Mouse (Mus musculus) hindbrain, postnatal 0 days (tissue): ENCODE data around the gene Cdh4. TPM values are rescaled to one million over a fixed set of nuclear protein-coding genes. Genes with fewer than 3 reads are reported as not detected.

Experiments
- ATAC-seq: fragments of 200-750 bp; cut with Nextera tagmentation; 2 replicates; pipeline ENCODE4 v1.8.0; 2017; ENCODE audit warnings: mild to moderate bottlenecking, moderate TSS enrichment, moderate library complexity
- DNase-seq: peaks from one replicate; pipeline ENCODE4 v3.0.0-alpha.2; 2015; ENCODE audit warnings: low spot score
- H3K27ac ChIP-seq: fragments of 300-500 bp; sonication (generic); 2 replicates; pipeline ENCODE4 v1.5.1; 2014; ENCODE audit warnings: mild to moderate bottlenecking
- H3K27me3 ChIP-seq: fragments of 300-500 bp; sonication (generic); 2 replicates; pipeline ENCODE4 v1.6.1; 2014; ENCODE audit warnings: low read length, mixed read lengths; ENCODE audit not compliant: insufficient read depth
- H3K36me3 ChIP-seq: fragments of 300-500 bp; sonication (generic); 2 replicates; pipeline ENCODE4 v1.6.1; 2014; ENCODE audit warnings: low read length, mixed read lengths; ENCODE audit not compliant: insufficient read depth
- H3K4me1 ChIP-seq: fragments of 300-500 bp; sonication (generic); 2 replicates; pipeline ENCODE4 v1.6.1; 2014; ENCODE audit warnings: antibody characterized with exemption, low read length, mixed read lengths; ENCODE audit not compliant: insufficient read depth
- H3K4me2 ChIP-seq: fragments of 300-500 bp; sonication (generic); 2 replicates; pipeline ENCODE4 v1.6.1; 2014; ENCODE audit warnings: low read depth, mild to moderate bottlenecking, low read length, moderate library complexity, mixed read lengths
- H3K4me3 ChIP-seq: fragments of 300-500 bp; sonication (generic); 2 replicates; pipeline ENCODE4 v1.5.1; 2014; ENCODE audit warnings: low read length
- H3K9ac ChIP-seq: fragments of 300-500 bp; sonication (generic); replicated peaks from 2 replicates; pipeline ENCODE4 v1.6.1; 2014; ENCODE audit warnings: mild to moderate bottlenecking, low read length, moderate library complexity, mixed read lengths
- H3K9me3 ChIP-seq: fragments of 300-500 bp; sonication (generic); 2 replicates; pipeline ENCODE4 v1.6.1; 2016; ENCODE audit warnings: low read length, mixed read lengths
- CTCF ChIP-seq: IDR thresholded peaks from 2 replicates; pipeline ENCODE4 v1.5.1; 2016; ENCODE audit warnings: antibody characterized with exemption, control low read depth, low read depth
- WGBS: fragments of 180-500 bp; shearing (Covaris S2); extraction: QIAGEN DNeasy Blood & Tissue Kit; methylation state at CpG from one replicate; pipeline ENCODE4 v1.1.7; 2014; 5-methylcytosine and 5-hydroxymethylcytosine counted together
- polyA plus RNA-seq: library from polyadenylated mRNA; unstranded; fragments of >200 nt; fragmentation: Nextera tagmentation; extraction: Ambion mirVana; gene quantifications from 2 replicates; pipeline ENCODE4 v1.2.1, GENCODE M21; 2015
- total RNA-seq: library from RNA; depleted of rRNA; stranded (reverse); fragments of >200 nt; gene quantifications from 2 replicates; pipeline ENCODE4 v1.2.3, GENCODE M21; 2014

Cdh4 gene
- total and polyA plus RNA-seq, 2 experiments from 2014 or later: 42.1 to 66.8 TPM

DNA sequence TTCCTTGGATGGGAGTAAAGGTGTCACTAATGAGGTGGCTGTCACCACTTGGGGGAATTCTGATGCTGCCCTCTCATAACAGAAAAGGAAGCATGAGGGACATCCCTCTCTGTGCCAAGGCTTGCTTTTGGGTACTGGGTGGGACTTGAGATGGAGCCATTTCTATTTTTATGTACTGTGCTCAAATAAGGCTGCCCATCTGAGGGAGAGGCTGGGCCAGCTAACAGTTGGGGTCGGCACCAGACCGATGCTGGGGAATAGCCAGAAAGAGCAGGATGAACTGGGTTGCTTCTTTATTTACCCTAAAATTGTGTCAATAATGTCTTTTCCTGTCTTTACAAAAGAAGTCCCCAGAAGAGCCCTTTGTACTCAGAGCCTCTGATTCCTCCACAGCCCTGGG is 17.4 kb downstream of the Cdh4 start:
- DNase-seq (no peak), ATAC-seq (no peak; the same call in 1 of the 2 replicates)
- Histone ChIP-seq H3K27me3 (no peaks in the 10 kb centered on the region), H3K9me3 (peaks cover 5% of the 10 kb centered on the region), H3K36me3 (no peaks in the 10 kb centered on the region), H3K9ac (no peak overlapping the region), H3K4me1 (no peaks in the 10 kb centered on the region), H3K4me3 (no peak overlapping the region), H3K27ac (no peak overlapping the region), H3K4me2 (no peak overlapping the region)
- 67% methylated on average over 2 of the region's 2 CpGs for WGBS
- TF ChIP-seq CTCF: no peak

DNA sequence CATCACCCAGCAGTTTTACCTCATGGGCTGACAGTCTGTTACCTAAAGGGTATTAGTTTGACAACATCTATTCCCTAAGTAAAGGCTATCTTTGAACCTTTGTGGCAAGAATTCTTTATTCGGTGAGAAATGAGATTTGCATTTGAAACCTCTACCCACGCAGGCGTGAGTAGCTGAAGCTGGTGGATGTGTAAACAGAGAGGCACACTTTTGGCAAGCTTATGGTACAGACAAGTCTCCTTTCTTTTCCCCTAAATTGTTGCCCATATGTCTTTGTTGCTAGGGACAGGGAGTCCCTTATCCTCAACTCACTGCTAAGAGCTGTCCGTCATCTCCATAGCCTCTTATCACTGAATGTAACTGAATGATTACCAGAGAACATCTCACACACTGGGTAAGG is 21.3 kb downstream of the Cdh4 start:
- H3K4me2 ChIP-seq: no peak overlapping the region
- no peaks in the 10 kb centered on the region for H3K36me3 ChIP-seq
- no peak overlapping the region for H3K4me3 ChIP-seq
- WGBS: 91% methylated on average over 4 of the region's 4 CpGs
- ATAC-seq: no peak
- TF ChIP-seq CTCF: no peak
- no peak for DNase-seq
- peaks cover 5% of the 10 kb centered on the region; the same call in 1 of the 2 replicates for H3K4me1 ChIP-seq
- H3K27me3 ChIP-seq: no peaks in the 10 kb centered on the region
- H3K9ac ChIP-seq: no peak overlapping the region
- H3K27ac ChIP-seq: no peak overlapping the region
- peaks cover 5% of the 10 kb centered on the region for H3K9me3 ChIP-seq

DNA sequence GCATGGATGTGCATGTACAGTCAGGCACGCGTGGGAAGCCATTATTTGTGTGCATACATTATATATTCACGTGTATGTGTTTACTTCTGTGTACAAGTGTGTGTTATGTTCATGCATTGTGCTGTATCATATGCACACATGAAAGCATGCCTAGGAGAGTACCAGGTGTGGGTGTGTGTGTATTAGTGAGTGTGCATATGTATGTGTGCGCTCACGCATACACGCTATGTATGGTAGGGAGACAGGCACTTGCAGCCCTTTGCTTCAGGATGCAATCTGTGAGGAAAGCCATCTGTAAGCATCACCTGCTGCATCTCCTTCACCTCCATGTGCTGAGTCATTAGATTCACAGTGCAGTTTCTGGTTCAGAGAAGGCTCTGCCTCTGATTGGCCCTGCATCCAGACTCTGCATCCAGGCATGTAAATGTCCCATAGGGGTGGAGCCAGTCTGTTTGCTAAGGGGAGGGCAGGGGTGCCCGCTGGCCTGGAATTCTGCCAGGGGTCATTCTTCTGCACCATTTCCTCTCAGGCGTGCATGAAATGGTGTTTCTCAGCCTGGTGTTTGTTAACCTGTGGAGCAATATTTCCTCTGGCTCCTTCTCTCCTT is 25.7 kb downstream of the Cdh4 start:
- H3K9ac ChIP-seq: no peak overlapping the region
- no peaks in the 10 kb centered on the region for H3K27me3 ChIP-seq
- H3K36me3 ChIP-seq: no peaks in the 10 kb centered on the region
- H3K9me3 ChIP-seq: no peaks in the 10 kb centered on the region
- no peak for TF ChIP-seq CTCF
- H3K27ac ChIP-seq: no peak overlapping the region
- DNase-seq (peak; percentile 66), ATAC-seq (peak; percentile 69)
- no peak overlapping the region for H3K4me3 ChIP-seq
- H3K4me1 ChIP-seq: peaks cover 5% of the 10 kb centered on the region; the same call in 1 of the 2 replicates
- WGBS: 74% methylated on average over 8 of the region's 8 CpGs
- H3K4me2 ChIP-seq: no peak overlapping the region

GRCm38 (mm10) chr2:179476622-179477021 is 34.4 kb downstream of the Cdh4 start:
- Histone ChIP-seq H3K4me3 (no peak overlapping the region), H3K9ac (no peak overlapping the region), H3K9me3 (no peaks in the 10 kb centered on the region), H3K36me3 (no peaks in the 10 kb centered on the region), H3K27ac (no peak overlapping the region), H3K27me3 (no peaks in the 10 kb centered on the region), H3K4me2 (no peak overlapping the region), H3K4me1 (peaks cover 4% of the 10 kb centered on the region; the same call in 1 of the 2 replicates)
- DNase-seq (no peak), ATAC-seq (no peak)
- no peak for TF ChIP-seq CTCF
- 80% methylated on average over 6 of the region's 6 CpGs for WGBS

DNA sequence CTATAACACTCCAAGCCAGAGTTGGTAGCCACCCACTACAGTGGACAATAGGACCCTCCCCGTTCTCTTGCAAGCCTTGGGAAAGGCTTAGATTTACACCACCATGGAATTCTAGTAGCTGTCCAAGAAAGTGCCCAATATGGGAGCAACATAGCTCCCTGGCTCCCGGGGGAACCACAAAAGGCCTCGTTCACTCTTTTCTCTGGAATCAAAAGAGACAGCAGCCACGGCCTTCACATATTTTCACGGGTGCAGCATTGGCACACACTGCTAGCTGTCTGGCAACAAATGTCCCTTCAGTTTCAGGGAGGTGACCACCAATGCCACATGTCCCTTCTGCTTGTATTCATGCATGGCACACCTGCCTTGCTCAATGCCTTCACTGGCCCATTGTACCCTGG is 38.6 kb downstream of the Cdh4 start:
- no peaks in the 10 kb centered on the region for H3K27me3 ChIP-seq
- ATAC-seq: peak; percentile 84
- no peak overlapping the region for H3K4me2 ChIP-seq
- peak; percentile 77 for DNase-seq
- H3K36me3 ChIP-seq: no peaks in the 10 kb centered on the region
- H3K4me1 ChIP-seq: peaks cover 4% of the 10 kb centered on the region; the same call in 1 of the 2 replicates
- WGBS: 31% methylated on average over 5 of the region's 5 CpGs
- no peak overlapping the region for H3K27ac ChIP-seq
- H3K4me3 ChIP-seq: no peak overlapping the region
- no peaks in the 10 kb centered on the region for H3K9me3 ChIP-seq
- no peak overlapping the region for H3K9ac ChIP-seq
- no peak for TF ChIP-seq CTCF

- Histone ChIP-seq H3K4me1 (peaks cover 4% of the 10 kb centered on the region; the same call in 1 of the 2 replicates), H3K27me3 (no peaks in the 10 kb centered on the region), H3K9ac (no peak overlapping the region), H3K36me3 (no peaks in the 10 kb centered on the region), H3K4me2 (no peak overlapping the region), H3K9me3 (no peaks in the 10 kb centered on the region), H3K27ac (no peak overlapping the region), H3K4me3 (no peak overlapping the region)
- no peak for TF ChIP-seq CTCF
- WGBS: 46% methylated on average over 10 of the region's 10 CpGs
- ATAC-seq (no peak), DNase-seq (no peak)
These were observed 39.1 kb downstream of the Cdh4 start for GRCm38 (mm10) chr2:179481363-179481762.

DNA sequence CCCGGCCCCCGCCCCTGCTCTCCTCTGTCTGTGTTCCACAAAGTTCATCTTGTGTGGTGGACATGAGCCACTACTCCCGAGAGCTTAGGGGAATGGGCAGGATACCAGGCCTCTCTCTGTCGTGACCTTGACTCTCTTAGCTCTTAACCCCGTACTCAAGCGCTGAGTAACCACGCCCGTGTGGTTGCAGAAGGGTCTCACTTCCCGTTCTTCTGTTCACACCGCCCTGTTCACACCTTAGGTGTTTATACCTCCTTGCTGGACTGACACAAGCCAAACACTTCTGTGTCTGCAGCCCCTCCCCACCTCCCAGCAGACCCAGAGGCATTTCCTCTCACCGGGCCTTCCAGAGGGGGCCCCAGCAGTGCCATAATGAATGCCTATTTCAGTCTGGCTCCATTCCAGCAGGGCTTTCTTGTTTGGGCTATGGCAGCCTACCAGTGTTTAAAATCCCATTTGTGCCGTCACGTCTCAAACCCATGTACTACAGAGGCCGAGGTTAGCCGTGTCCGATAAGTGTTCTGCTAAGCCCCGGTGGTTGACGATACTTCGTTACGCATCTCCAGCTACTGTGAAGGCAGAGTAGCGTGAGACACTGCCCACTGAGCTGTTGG is 46.4 kb downstream of the Cdh4 start:
- Histone ChIP-seq H3K27ac (no peak overlapping the region), H3K9me3 (no peaks in the 10 kb centered on the region)
- ATAC-seq: 0 out of 2 replicates have a peak, but pooled peaks have one; percentile 6

More for the DNA sequence above, 46.4 kb downstream of the Cdh4 start:
- Histone ChIP-seq H3K36me3 (no peaks in the 10 kb centered on the region), H3K4me3 (no peak overlapping the region), H3K9ac (no peak overlapping the region), H3K4me1 (no peaks in the 10 kb centered on the region), H3K27me3 (no peaks in the 10 kb centered on the region), H3K4me2 (no peak overlapping the region)
- no peak for TF ChIP-seq CTCF
- DNase-seq: peak; percentile 44
- WGBS: 60% methylated on average over 21 of the region's 21 CpGs
